ENCODE assay signal across 8 mouse cellular contexts in genomic region chrX:12086674-12087510, GRCm38 (mm10).
DNase-seq lines count a peak whose midpoint lies in the region; ATAC-seq and TF ChIP-seq lines count a peak whose summit lies in the region.

No protein-coding gene starts in this region.

- H3K4me2 ChIP-seq in hindbrain, embryonic 13.5 days, result peak overlapping the region; percentile 83

- 0 out of 2 replicates have a peak, but pooled peaks cover 7% of the 10 kb centered on the region for H3K9me3 ChIP-seq in megakaryocyte, embryonic 14.5 days
- no peaks in the 10 kb centered on the region for H3K9me3 ChIP-seq in forebrain, embryonic 10.5 days
- H3K9me3 ChIP-seq in hindbrain, embryonic 13.5 days, result no peaks in the 10 kb centered on the region

- no peaks in the 10 kb centered on the region for H3K79me2 ChIP-seq in liver, adult 2 months (ENCODE audit: control insufficient read depth, insufficient read depth, low read length)

- H3K36me3 ChIP-seq in megakaryocyte, embryonic 14.5 days (replicated peaks; ENCODE audit: low read length), result no peaks in the 10 kb centered on the region
- no peaks in the 10 kb centered on the region for H3K36me3 ChIP-seq in forebrain, embryonic 10.5 days (replicated peaks)
- H3K36me3 ChIP-seq in hindbrain, embryonic 13.5 days, result no peaks in the 10 kb centered on the region
- H3K36me3 ChIP-seq in liver, adult 2 months (ENCODE audit: control insufficient read depth, insufficient read depth, low read length), result no peaks in the 10 kb centered on the region

- no peak for TF ChIP-seq CTCF in liver, adult 2 months (IDR thresholded peaks at IDR 0.05; ENCODE audit: low read depth, low read length)

- peak overlapping the region; percentile 79 for H3K9ac ChIP-seq in hindbrain, embryonic 13.5 days
- peak overlapping the region; percentile 69 for H3K9ac ChIP-seq in liver, adult 2 months (ENCODE audit: low read depth, low read length)

- H3K4me3 ChIP-seq in megakaryocyte, embryonic 14.5 days (replicated peaks), result peak overlapping the region; percentile 94
- peak overlapping the region; percentile 64 for H3K4me3 ChIP-seq in forebrain, embryonic 10.5 days
- peak overlapping the region; percentile 47 for H3K4me3 ChIP-seq in hindbrain, embryonic 13.5 days
- peak overlapping the region; percentile 51 for H3K4me3 ChIP-seq in liver, adult 2 months (ENCODE audit: insufficient read depth, low read depth, low read length)

- TF ChIP-seq POLR2A in liver, adult 2 months (IDR thresholded peaks at IDR 0.05; ENCODE audit: extremely low read depth, insufficient read depth, low read length), result no peak

- peak overlapping the region; percentile 91 for H3K27ac ChIP-seq in forebrain, embryonic 10.5 days
- H3K27ac ChIP-seq in hindbrain, embryonic 13.5 days, result peak overlapping the region; percentile 96
- peak overlapping the region; percentile 87 for H3K27ac ChIP-seq in liver, adult 2 months (replicated peaks; ENCODE audit: insufficient read depth, low read depth, low read length)

- peak; percentile 57 for DNase-seq in ZHBTc4 (ENCODE audit: low read depth, low spot score)
- DNase-seq in forebrain, embryonic 10.5 days (ENCODE audit: extremely low spot score, low spot score), result no peak
- DNase-seq in liver, adult 2 months (ENCODE audit: extremely low read depth, low read depth, low spot score), result peak; percentile 33
- DNase-seq in neural tube, embryonic 10.5 days (ENCODE audit: extremely low spot score, low spot score), result peak; percentile 56
- DNase-seq in left cerebral cortex, adult 9 months (ENCODE audit: low spot score in 2 of 2), result no peak

- H3K4me1 ChIP-seq in megakaryocyte, embryonic 14.5 days, result peaks cover 28% of the 10 kb centered on the region
- H3K4me1 ChIP-seq in forebrain, embryonic 10.5 days, result peaks cover 97% of the 10 kb centered on the region
- peaks cover 73% of the 10 kb centered on the region for H3K4me1 ChIP-seq in hindbrain, embryonic 13.5 days (replicated peaks)
- 0 out of 2 replicates have a peak, but pooled peaks cover 3% of the 10 kb centered on the region for H3K4me1 ChIP-seq in liver, adult 2 months (ENCODE audit: control insufficient read depth, insufficient read depth, low read length)

- no peak for ATAC-seq in megakaryocyte, adult 5-6 weeks (ENCODE audit: poor library complexity, severe bottlenecking)
- no peak for ATAC-seq in hindbrain, embryonic 13.5 days (ENCODE audit: low FRiP score)

- WGBS in forebrain, embryonic 10.5 days, result 2% methylated on average over 50 of the region's 70 CpGs
- 2% methylated on average over 30 of the region's 70 CpGs for WGBS in hindbrain, embryonic 13.5 days
- WGBS in liver, adult 2 months, result 2% methylated on average over 55 of the region's 70 CpGs

- peaks cover 86% of the 10 kb centered on the region for H3K27me3 ChIP-seq in megakaryocyte, embryonic 14.5 days (replicated peaks)
- H3K27me3 ChIP-seq in forebrain, embryonic 10.5 days (ENCODE audit: poor library complexity, severe bottlenecking), result peaks cover 100% of the 10 kb centered on the region
- H3K27me3 ChIP-seq in hindbrain, embryonic 13.5 days, result peaks cover 97% of the 10 kb centered on the region
- H3K27me3 ChIP-seq in liver, adult 2 months (ENCODE audit: control insufficient read depth, insufficient read depth, low read length), result no peaks in the 10 kb centered on the region

Comparison
In these comparisons a context has a peak if more than half of its experiments do, and no peak if none do; other contexts are left out.
1. DNase-seq: peak in ZHBTc4 (single experiment), liver, adult 2 months (single experiment) and neural tube, embryonic 10.5 days (single experiment); none in forebrain, embryonic 10.5 days (single experiment) and left cerebral cortex, adult 9 months (0 of 2).
2. Peak in every context shown above with its lines, with median percentiles within 50 percentile points of each other: H3K4me3 ChIP-seq and H3K27ac ChIP-seq.